Mouse (Mus musculus) ES-CJ7 (cell line): ENCODE data around the gene Mettl26.

Experiments used
- DNase-seq: peaks from one replicate; pipeline ENCODE4 v3.0.0; 2011; ENCODE audit warnings: low read depth, low spot score

Gene Mettl26

DNA sequence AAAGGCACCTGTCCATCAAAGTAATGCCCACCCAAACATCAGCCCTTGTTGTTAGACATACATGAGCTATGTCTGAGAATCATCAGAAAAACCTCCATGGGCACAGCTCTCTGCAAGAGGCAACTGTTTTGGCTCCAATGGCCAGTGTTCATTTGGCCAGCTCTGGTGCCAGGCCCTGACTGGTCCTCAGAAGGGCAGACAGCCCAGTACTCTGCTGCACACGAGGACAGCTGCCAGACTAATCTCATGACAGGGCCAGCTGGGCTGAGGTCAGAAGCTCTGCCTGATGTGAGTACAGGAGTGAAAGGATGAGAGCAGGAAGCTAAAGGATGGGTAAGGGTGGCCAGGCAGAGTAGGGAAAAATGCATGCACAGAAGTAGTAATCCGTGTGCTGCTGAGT, 50.5 kb downstream of the Mettl26 start:
- DNase-seq: no peak
